In genomic region chr16:91701908-91702307, GRCm38 (mm10) we compare ENCODE assay signal across 19 mouse cellular contexts. TPM values are rescaled to one million over a fixed set of nuclear protein-coding genes. Genes with fewer than 3 reads are reported as not detected.
DNase-seq lines count a peak whose midpoint lies in the region; ATAC-seq and TF ChIP-seq lines count a peak whose summit lies in the region.
"Had no signal": no experiment of that assay in that cellular context is flagged by ENCODE, and none has a peak within 500 bp of the region (broad histone marks: within the 10 kb centered on the region; RNA-seq: fewer than 3 reads in every experiment).

No protein-coding gene starts in this region.

- no peaks in the 10 kb centered on the region for H3K27me3 ChIP-seq in kidney, embryonic 16.5 days (ENCODE audit: insufficient read depth, low read length)
- H3K27me3 ChIP-seq in intestine, embryonic 14.5 days (replicated peaks; ENCODE audit: control insufficient read depth, insufficient read depth, low read length) = no peaks in the 10 kb centered on the region
- H3K27me3 ChIP-seq in lung, embryonic 14.5 days (ENCODE audit: insufficient read depth, low read length) = no peaks in the 10 kb centered on the region
- H3K27me3 ChIP-seq: embryonic facial prominence, embryonic 12.5 days; forebrain, embryonic 15.5 days; heart, embryonic 13.5 days; limb, embryonic 12.5 days; liver, embryonic 13.5 days had no signal

- 25% methylated on average over 13 of the region's 13 CpGs for WGBS in kidney, embryonic 16.5 days
- WGBS in intestine, embryonic 14.5 days = 38% methylated on average over 13 of the region's 13 CpGs
- 40% methylated on average over 13 of the region's 13 CpGs for WGBS in lung, embryonic 14.5 days

- peak overlapping the region; percentile 64; the same call in 1 of the 2 replicates for H3K27ac ChIP-seq in kidney, embryonic 16.5 days (ENCODE audit: low read length)
- H3K27ac ChIP-seq in intestine, embryonic 14.5 days (ENCODE audit: low read depth) = peak overlapping the region; percentile 38; the same call in 1 of the 2 replicates
- peak overlapping the region; percentile 49; the same call in 1 of the 2 replicates for H3K27ac ChIP-seq in lung, embryonic 14.5 days (ENCODE audit: low read depth)
- H3K27ac ChIP-seq: embryonic facial prominence, embryonic 12.5 days; forebrain, embryonic 15.5 days; gastrocnemius, adult 2 months; heart, embryonic 13.5 days; liver, embryonic 13.5 days had no signal

- peak; percentile 73 for ATAC-seq in kidney, embryonic 16.5 days (ENCODE audit: low FRiP score, low TSS enrichment)
- ATAC-seq in intestine, embryonic 14.5 days (replicated peaks; ENCODE audit: low FRiP score, low TSS enrichment, low read depth) = peak; percentile 40
- peak; percentile 77 for ATAC-seq in lung, embryonic 14.5 days (ENCODE audit: insufficient read depth)
- ATAC-seq: forebrain, embryonic 15.5 days; midbrain, embryonic 16.5 days had no signal

- H3K4me2 ChIP-seq in kidney, embryonic 16.5 days (replicated peaks; ENCODE audit: low read depth, low read length) = no peak overlapping the region; the same call in 1 of the 2 replicates
- H3K4me2 ChIP-seq in intestine, embryonic 14.5 days (ENCODE audit: low read length) = no peak overlapping the region
- no peak overlapping the region for H3K4me2 ChIP-seq in lung, embryonic 14.5 days
- H3K4me2 ChIP-seq: embryonic facial prominence, embryonic 12.5 days; forebrain, embryonic 15.5 days; heart, embryonic 13.5 days; limb, embryonic 12.5 days; liver, embryonic 13.5 days had no signal

- no peak for TF ChIP-seq CTCF in lung, embryonic 14.5 days (IDR thresholded peaks at IDR 0.05; ENCODE audit: low read depth)

- DNase-seq in kidney, postnatal 36 days = no peak
- DNase-seq in intestine, embryonic 14.5 days (ENCODE audit: low spot score) = peak; percentile 65
- peak; percentile 68 for DNase-seq in lung, embryonic 14.5 days
- peak; percentile 51 to 86 for DNase-seq in lung, postnatal 4 days
- no peak for DNase-seq in retina, postnatal 1 day
- DNase-seq in adrenal gland, postnatal 25 days = no peak
- DNase-seq in cerebellum, adult 18-20 months = no peak
- DNase-seq: adrenal gland, postnatal 10 days; cerebellum, adult 11-12 months; gastrocnemius, adult 2 months; layer of hippocampus, adult 9-11 months; liver, embryonic 13.5 days; thymus, postnatal 4 days had no signal

- H3K4me3 ChIP-seq in kidney, embryonic 16.5 days (ENCODE audit: low read length) = no peak overlapping the region
- no peak overlapping the region for H3K4me3 ChIP-seq in intestine, embryonic 14.5 days (ENCODE audit: low read depth, low read length)
- no peak overlapping the region for H3K4me3 ChIP-seq in lung, embryonic 14.5 days (ENCODE audit: low read depth, low read length)
- H3K4me3 ChIP-seq: embryonic facial prominence, embryonic 12.5 days; forebrain, embryonic 15.5 days; gastrocnemius, adult 2 months; heart, embryonic 13.5 days; limb, embryonic 12.5 days; liver, embryonic 13.5 days had no signal

- H3K9me3 ChIP-seq in kidney, embryonic 16.5 days (ENCODE audit: low read length) = 0 out of 2 replicates have a peak, but pooled peaks cover 3% of the 10 kb centered on the region
- no peaks in the 10 kb centered on the region for H3K9me3 ChIP-seq in intestine, embryonic 14.5 days (ENCODE audit: control insufficient read depth, low read length)
- no peaks in the 10 kb centered on the region for H3K9me3 ChIP-seq in lung, embryonic 14.5 days (ENCODE audit: low read depth, low read length)
- H3K9me3 ChIP-seq: embryonic facial prominence, embryonic 12.5 days; forebrain, embryonic 15.5 days; heart, embryonic 13.5 days; limb, embryonic 12.5 days; liver, embryonic 13.5 days had no signal

- H3K36me3 ChIP-seq in kidney, embryonic 16.5 days (ENCODE audit: insufficient read depth, low read length) = peaks cover 33% of the 10 kb centered on the region
- H3K36me3 ChIP-seq in intestine, embryonic 14.5 days (ENCODE audit: control insufficient read depth, insufficient read depth, low read length) = peaks cover 45% of the 10 kb centered on the region
- peaks cover 46% of the 10 kb centered on the region for H3K36me3 ChIP-seq in lung, embryonic 14.5 days (ENCODE audit: insufficient read depth)

- no peak overlapping the region for H3K9ac ChIP-seq in kidney, embryonic 16.5 days (replicated peaks; ENCODE audit: low read length)
- H3K9ac ChIP-seq in intestine, embryonic 14.5 days (ENCODE audit: low read length) = no peak overlapping the region
- H3K9ac ChIP-seq in lung, embryonic 14.5 days = no peak overlapping the region
- H3K9ac ChIP-seq: embryonic facial prominence, embryonic 12.5 days; forebrain, embryonic 15.5 days; heart, embryonic 13.5 days; limb, embryonic 12.5 days; liver, embryonic 13.5 days had no signal

- peaks cover 16% of the 10 kb centered on the region for H3K4me1 ChIP-seq in kidney, embryonic 16.5 days (ENCODE audit: insufficient read depth, low read length)
- H3K4me1 ChIP-seq in intestine, embryonic 14.5 days (replicated peaks; ENCODE audit: control insufficient read depth, insufficient read depth, low read length) = peaks cover 12% of the 10 kb centered on the region; the same call in 1 of the 2 replicates
- H3K4me1 ChIP-seq in lung, embryonic 14.5 days (ENCODE audit: insufficient read depth) = no peaks in the 10 kb centered on the region
- H3K4me1 ChIP-seq: embryonic facial prominence, embryonic 12.5 days; forebrain, embryonic 15.5 days; heart, embryonic 13.5 days had no signal

RNA-seq across cellular contexts. Expression of gene Donson, which starts 13.3 kb away (rescaled TPM):
- polyA plus RNA-seq in kidney, embryonic 16.5 days (2015; fragmentation: Nextera tagmentation; extraction: Ambion mirVana) = 21.5 and 22.6 TPM in 2 replicates
- 24.3 and 24.7 TPM in 2 replicates for polyA plus RNA-seq in intestine, embryonic 14.5 days (2014; fragmentation: Nextera tagmentation; extraction: Ambion mirVana)
- 34.4 and 35.9 TPM in 2 replicates for polyA plus RNA-seq in lung, embryonic 14.5 days (2014; fragmentation: Nextera tagmentation; extraction: Ambion mirVana)
- total RNA-seq in adrenal gland, postnatal 25 days (2021) = 8.7 and 16.7 TPM in 2 replicates

RNA-seq across cellular contexts. Expression of gene Cryzl1, which starts 26.9 kb away (rescaled TPM):
- polyA plus RNA-seq in kidney, embryonic 16.5 days (2015; fragmentation: Nextera tagmentation; extraction: Ambion mirVana) = 73.9 and 80.8 TPM in 2 replicates
- 69.4 and 73.3 TPM in 2 replicates for polyA plus RNA-seq in intestine, embryonic 14.5 days (2014; fragmentation: Nextera tagmentation; extraction: Ambion mirVana)
- 69.7 and 74.5 TPM in 2 replicates for polyA plus RNA-seq in lung, embryonic 14.5 days (2014; fragmentation: Nextera tagmentation; extraction: Ambion mirVana)
- 62.8 and 71.7 TPM in 2 replicates for total RNA-seq in adrenal gland, postnatal 25 days (2021)

RNA-seq across cellular contexts. Expression of gene Itsn1, which starts 27.2 kb away (rescaled TPM):
- 24.3 and 25.7 TPM in 2 replicates for polyA plus RNA-seq in kidney, embryonic 16.5 days (2015; fragmentation: Nextera tagmentation; extraction: Ambion mirVana)
- polyA plus RNA-seq in intestine, embryonic 14.5 days (2014; fragmentation: Nextera tagmentation; extraction: Ambion mirVana) = 22.5 and 22.7 TPM in 2 replicates
- 25.4 and 28.5 TPM in 2 replicates for polyA plus RNA-seq in lung, embryonic 14.5 days (2014; fragmentation: Nextera tagmentation; extraction: Ambion mirVana)
- total RNA-seq in adrenal gland, postnatal 25 days (2021) = 39.3 and 50.3 TPM in 2 replicates

RNA-seq across cellular contexts. Expression of gene Son, which starts 54.6 kb away (rescaled TPM):
- 100.0 and 111 TPM in 2 replicates for polyA plus RNA-seq in kidney, embryonic 16.5 days (2015; fragmentation: Nextera tagmentation; extraction: Ambion mirVana)
- 138 and 146 TPM in 2 replicates for polyA plus RNA-seq in intestine, embryonic 14.5 days (2014; fragmentation: Nextera tagmentation; extraction: Ambion mirVana)
- polyA plus RNA-seq in lung, embryonic 14.5 days (2014; fragmentation: Nextera tagmentation; extraction: Ambion mirVana) = 149 and 155 TPM in 2 replicates
- 297 and 334 TPM in 2 replicates for total RNA-seq in adrenal gland, postnatal 25 days (2021)

RNA-seq across cellular contexts. Expression of gene Gart, which starts 55.2 kb away (rescaled TPM):
- 120 and 129 TPM in 2 replicates for polyA plus RNA-seq in kidney, embryonic 16.5 days (2015; fragmentation: Nextera tagmentation; extraction: Ambion mirVana)
- polyA plus RNA-seq in intestine, embryonic 14.5 days (2014; fragmentation: Nextera tagmentation; extraction: Ambion mirVana) = 125 and 137 TPM in 2 replicates
- 113 and 129 TPM in 2 replicates for polyA plus RNA-seq in lung, embryonic 14.5 days (2014; fragmentation: Nextera tagmentation; extraction: Ambion mirVana)
- total RNA-seq in adrenal gland, postnatal 25 days (2021) = 90.8 and 124 TPM in 2 replicates

Comparison
In these comparisons a context has a peak if more than half of its experiments do, and no peak if none do; other contexts are left out.
1. DNase-seq: peak in intestine, embryonic 14.5 days (single experiment), lung, embryonic 14.5 days (single experiment) and lung, postnatal 4 days (2 of 2); none in kidney, postnatal 36 days (0 of 2), retina, postnatal 1 day (single experiment), adrenal gland, postnatal 25 days (single experiment) and cerebellum, adult 18-20 months (0 of 2).
2. Peak in every context shown above with its lines, with median percentiles within 50 percentile points of each other: ATAC-seq and H3K27ac ChIP-seq.